Mouse (Mus musculus) stomach, postnatal 0 days (tissue): ENCODE measurements around the gene Nkx2-4. TPM values are rescaled to one million over a fixed set of nuclear protein-coding genes. Genes with fewer than 3 reads are reported as not detected.

Experiments used
- ATAC-seq: fragments of 200-750 bp; cut with Nextera tagmentation; 2 replicates; pipeline ENCODE4 v1.8.0; 2017; ENCODE audit not compliant: low FRiP score, low TSS enrichment
- DNase-seq: peaks from one replicate; pipeline ENCODE4 v3.0.0-alpha.2; 2016; ENCODE audit warnings: low spot score
- H3K27ac ChIP-seq: fragments of 300-500 bp; sonication (generic); replicated peaks from 2 replicates; pipeline ENCODE4 v1.5.1; 2014; ENCODE audit warnings: mild to moderate bottlenecking, control low read depth
- H3K27me3 ChIP-seq: fragments of 300-500 bp; sonication (generic); 2 replicates; pipeline ENCODE4 v1.6.1; 2014; ENCODE audit warnings: low read length; ENCODE audit not compliant: control insufficient read depth, insufficient read depth
- H3K36me3 ChIP-seq: fragments of 300-500 bp; sonication (generic); 2 replicates; pipeline ENCODE4 v1.6.1; 2014; ENCODE audit warnings: low read length, mixed read lengths; ENCODE audit not compliant: control insufficient read depth, insufficient read depth
- H3K4me1 ChIP-seq: fragments of 300-500 bp; sonication (generic); replicated peaks from 2 replicates; pipeline ENCODE4 v1.6.1; 2014; ENCODE audit warnings: antibody characterized with exemption; ENCODE audit not compliant: control insufficient read depth, insufficient read depth
- H3K4me2 ChIP-seq: fragments of 300-500 bp; sonication (generic); replicated peaks from 2 replicates; pipeline ENCODE4 v1.6.1; 2014; ENCODE audit warnings: low read depth, mild to moderate bottlenecking, control low read depth, moderate library complexity
- H3K4me3 ChIP-seq: fragments of 300-500 bp; sonication (generic); 2 replicates; pipeline ENCODE4 v1.5.1; 2014; ENCODE audit warnings: low read depth, low read length, control low read depth
- H3K9ac ChIP-seq: fragments of 300-500 bp; sonication (generic); 2 replicates; pipeline ENCODE4 v1.6.1; 2014; ENCODE audit warnings: mild to moderate bottlenecking, low read length, control low read depth, mixed read lengths
- H3K9me3 ChIP-seq: fragments of 300-500 bp; sonication (generic); 2 replicates; pipeline ENCODE4 v1.6.1; 2016; ENCODE audit warnings: low read length; ENCODE audit not compliant: control insufficient read depth
- CTCF ChIP-seq: IDR thresholded peaks from 2 replicates; pipeline ENCODE4 v1.5.1; 2016; ENCODE audit warnings: antibody characterized with exemption, low read depth, mild to moderate bottlenecking, moderate library complexity
- EP300 ChIP-seq: optimal IDR thresholded peaks from 2 replicates; pipeline ENCODE3; 2016; ENCODE audit warnings: antibody characterized with exemption
- WGBS: fragments of 180-500 bp; shearing (Covaris S2); extraction: QIAGEN DNeasy Blood & Tissue Kit; methylation state at CpG from one replicate; pipeline ENCODE4 v1.1.7; 2014; 5-methylcytosine and 5-hydroxymethylcytosine counted together
- polyA plus RNA-seq: library from polyadenylated mRNA; unstranded; fragments of >200 nt; fragmentation: Nextera tagmentation; extraction: Ambion mirVana; gene quantifications from 2 replicates; pipeline ENCODE4 v1.2.1, GENCODE M21; 2015

Nkx2-4 gene
- polyA plus RNA-seq, 1 experiment from 2014 or later = not detected

- ATAC-seq = peak; percentile 57
- Histone ChIP-seq H3K9me3 (no peaks in the 10 kb centered on the region), H3K36me3 (no peaks in the 10 kb centered on the region), H3K4me3 (peak overlapping the region; percentile 41), H3K4me2 (peak overlapping the region; percentile 20; the same call in 1 of the 2 replicates), H3K27me3 (peaks cover 11% of the 10 kb centered on the region), H3K4me1 (no peaks in the 10 kb centered on the region), H3K27ac (no peak overlapping the region), H3K9ac (no peak overlapping the region)
- DNase-seq = peak; percentile 30
- TF ChIP-seq CTCF = no peak
- TF ChIP-seq EP300 = no peak
- 2% methylated on average over 68 of the region's 72 CpGs for WGBS
Observed at GRCm38 (mm10) chr2:147083471-147084365, 1.5 kb downstream of the Nkx2-4 start.

GRCm38 (mm10) chr2:147082391-147082790, 2.9 kb downstream of the Nkx2-4 start:
- WGBS = 66% methylated on average over 4 of the region's 4 CpGs
- DNase-seq (no peak), ATAC-seq (no peak)
- no peak overlapping the region for H3K4me3 ChIP-seq
- no peak for TF ChIP-seq EP300
- no peaks in the 10 kb centered on the region for H3K4me1 ChIP-seq
- H3K27me3 ChIP-seq = peaks cover 11% of the 10 kb centered on the region
- H3K9me3 ChIP-seq = no peaks in the 10 kb centered on the region
- H3K36me3 ChIP-seq = no peaks in the 10 kb centered on the region
- no peak overlapping the region for H3K4me2 ChIP-seq
- H3K27ac ChIP-seq = no peak overlapping the region
- H3K9ac ChIP-seq = no peak overlapping the region

GRCm38 (mm10) chr2:147074399-147074798, 10.8 kb downstream of the Nkx2-4 start:
- Histone ChIP-seq H3K27ac (no peak overlapping the region), H3K4me1 (no peaks in the 10 kb centered on the region), H3K9me3 (no peaks in the 10 kb centered on the region), H3K36me3 (no peaks in the 10 kb centered on the region), H3K9ac (no peak overlapping the region), H3K4me3 (no peak overlapping the region), H3K4me2 (no peak overlapping the region), H3K27me3 (peaks cover 2% of the 10 kb centered on the region; the same call in 1 of the 2 replicates)
- DNase-seq (no peak), ATAC-seq (no peak)
- 94% methylated on average over 4 of the region's 4 CpGs for WGBS
- no peak for TF ChIP-seq CTCF
- TF ChIP-seq EP300 = no peak

DNA sequence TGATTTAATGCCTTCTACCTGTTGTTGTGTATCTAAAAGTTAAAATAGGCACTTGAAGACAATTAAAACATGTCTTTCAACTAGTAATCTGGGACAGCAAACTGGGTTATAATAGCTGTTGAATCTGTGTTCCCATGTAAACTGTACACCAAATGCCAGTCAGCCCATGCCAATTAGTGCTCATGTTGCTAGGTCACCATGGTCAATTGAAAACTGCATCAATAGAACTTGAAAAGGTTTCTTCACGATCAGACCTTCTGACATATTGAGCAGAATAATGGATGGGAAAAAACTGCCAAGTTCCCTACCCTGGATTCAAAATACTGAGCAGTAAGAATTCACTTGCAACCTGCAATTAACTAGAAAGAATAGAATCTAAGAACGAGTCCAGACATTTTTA, 11.3 kb downstream of the Nkx2-4 start:
- 76% methylated on average over 2 of the region's 2 CpGs for WGBS
- no peak overlapping the region for H3K27ac ChIP-seq
- TF ChIP-seq EP300 = no peak
- no peak for TF ChIP-seq CTCF
- H3K9ac ChIP-seq = no peak overlapping the region
- H3K36me3 ChIP-seq = no peaks in the 10 kb centered on the region
- ATAC-seq (no peak), DNase-seq (no peak)
- no peaks in the 10 kb centered on the region for H3K9me3 ChIP-seq
- H3K27me3 ChIP-seq = no peaks in the 10 kb centered on the region
- H3K4me2 ChIP-seq = no peak overlapping the region
- H3K4me3 ChIP-seq = no peak overlapping the region
- H3K4me1 ChIP-seq = no peaks in the 10 kb centered on the region

DNA sequence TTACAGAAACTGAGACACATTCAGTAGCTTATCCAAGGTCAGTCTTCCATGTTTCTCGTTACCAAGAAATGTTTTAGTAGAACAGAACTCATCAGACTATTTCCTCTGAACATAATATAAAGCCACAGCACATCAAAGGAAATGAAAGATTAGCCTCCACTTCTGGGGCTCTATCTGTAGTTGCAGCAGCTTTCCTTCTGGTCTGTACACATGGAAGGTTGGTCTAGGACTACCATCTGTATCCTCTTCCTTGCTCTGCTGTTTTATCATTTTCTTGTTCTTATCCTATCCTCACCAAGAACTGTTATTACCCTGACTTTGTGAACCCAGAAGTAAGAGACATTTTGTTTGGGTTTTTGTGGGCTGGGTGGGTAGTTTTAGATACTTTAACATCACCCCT, 14.9 kb downstream of the Nkx2-4 start:
- no peaks in the 10 kb centered on the region for H3K9me3 ChIP-seq
- no peak for TF ChIP-seq EP300
- TF ChIP-seq CTCF = no peak
- no peak overlapping the region for H3K27ac ChIP-seq
- no peak overlapping the region for H3K4me3 ChIP-seq
- H3K36me3 ChIP-seq = peaks cover 2% of the 10 kb centered on the region; the same call in 1 of the 2 replicates
- no peaks in the 10 kb centered on the region for H3K27me3 ChIP-seq
- no peak for DNase-seq
- H3K4me1 ChIP-seq = no peaks in the 10 kb centered on the region
- WGBS = 91% methylated on average over 1 of the region's 1 CpGs
- no peak overlapping the region for H3K9ac ChIP-seq
- no peak overlapping the region for H3K4me2 ChIP-seq
- no peak for ATAC-seq

- ATAC-seq = no peak
- no peaks in the 10 kb centered on the region for H3K27me3 ChIP-seq
- H3K9me3 ChIP-seq = no peaks in the 10 kb centered on the region
- no peak for TF ChIP-seq EP300
- TF ChIP-seq CTCF = no peak
- no peak overlapping the region for H3K4me3 ChIP-seq
- H3K4me2 ChIP-seq = no peak overlapping the region
- H3K36me3 ChIP-seq = peaks cover 2% of the 10 kb centered on the region; the same call in 1 of the 2 replicates
- H3K27ac ChIP-seq = no peak overlapping the region
- no peak overlapping the region for H3K9ac ChIP-seq
- H3K4me1 ChIP-seq = no peaks in the 10 kb centered on the region
- WGBS = 83% methylated on average over 1 of the region's 1 CpGs
- DNase-seq = no peak
Observed at GRCm38 (mm10) chr2:147069077-147069476, 16.2 kb downstream of the Nkx2-4 start.
